Mouse (Mus musculus): ENCODE measurements around the gene Eef1a2.

Gene Eef1a2

DNA sequence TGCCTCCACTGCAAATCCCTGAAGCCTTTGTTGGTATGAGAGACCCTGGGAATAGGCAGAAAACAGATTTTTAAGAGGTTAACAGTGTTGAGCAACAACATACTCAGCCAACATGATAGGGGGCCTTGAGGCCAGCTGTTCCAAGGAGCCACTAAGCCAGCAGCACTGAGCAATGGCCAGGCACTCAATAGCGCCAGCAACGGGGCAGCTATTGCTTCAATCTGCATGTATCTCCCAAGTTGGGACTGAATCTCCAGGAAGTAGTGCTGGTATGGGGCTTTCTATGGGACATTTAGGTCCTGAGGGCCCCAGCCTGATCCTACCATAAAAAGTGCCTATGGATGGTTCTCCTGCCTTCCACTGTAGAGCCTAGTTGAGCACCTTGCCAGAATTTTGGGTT lies 1.7 kb upstream of the Eef1a2 start:
- DNase-seq (ENCODE audit: low spot score): no peak

DNA sequence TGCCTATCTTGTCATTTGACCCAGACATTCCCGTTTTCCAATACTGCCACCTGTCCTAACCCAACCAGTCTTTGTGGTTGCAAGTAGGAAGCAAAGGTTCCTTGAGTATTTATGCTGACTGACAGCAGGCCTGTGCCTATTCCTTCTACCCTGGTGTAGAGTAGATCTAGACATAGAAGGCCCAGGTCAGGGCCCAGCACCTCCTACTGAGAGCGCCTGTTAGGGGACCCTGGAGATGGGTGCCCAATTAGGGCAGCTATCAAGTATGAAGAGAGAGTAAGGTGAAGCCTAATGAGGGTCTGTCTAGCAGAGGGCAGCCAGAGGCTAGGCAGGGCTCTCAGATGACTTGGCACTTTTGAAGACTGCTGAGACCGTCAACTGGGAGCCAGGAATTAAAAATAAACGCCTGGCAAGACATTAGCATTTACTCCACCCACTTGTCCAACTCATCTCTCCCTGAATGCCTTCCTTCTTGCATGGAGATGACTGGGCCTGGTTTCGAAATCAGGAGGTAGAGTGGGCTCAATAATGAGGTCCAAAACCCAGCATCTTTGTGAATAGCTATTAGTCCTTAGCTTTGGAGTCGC lies 995 bp upstream of the Eef1a2 start:
- no peak for DNase-seq (ENCODE audit: low spot score)

DNA sequence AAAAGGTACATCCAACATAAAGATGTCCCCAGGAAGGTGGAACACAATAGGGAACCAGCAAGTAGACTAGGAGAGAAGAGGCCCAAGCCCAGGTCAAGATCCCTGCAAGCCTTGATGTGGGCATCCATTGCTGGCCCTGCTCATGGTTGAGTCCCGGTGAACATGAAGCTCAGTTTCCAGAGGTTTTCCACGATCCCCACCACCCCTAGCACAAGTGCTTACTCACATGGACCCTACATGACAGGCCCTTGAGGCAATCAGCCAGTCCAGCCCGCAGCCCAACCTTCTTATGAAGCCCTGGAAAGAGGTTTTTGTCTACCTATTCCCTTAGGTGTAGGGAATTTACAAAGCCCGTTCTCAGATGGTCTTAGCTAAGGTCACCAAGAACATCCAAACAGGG lies 366 bp upstream of the Eef1a2 start:
- no peak for DNase-seq (ENCODE audit: low spot score)

DNA sequence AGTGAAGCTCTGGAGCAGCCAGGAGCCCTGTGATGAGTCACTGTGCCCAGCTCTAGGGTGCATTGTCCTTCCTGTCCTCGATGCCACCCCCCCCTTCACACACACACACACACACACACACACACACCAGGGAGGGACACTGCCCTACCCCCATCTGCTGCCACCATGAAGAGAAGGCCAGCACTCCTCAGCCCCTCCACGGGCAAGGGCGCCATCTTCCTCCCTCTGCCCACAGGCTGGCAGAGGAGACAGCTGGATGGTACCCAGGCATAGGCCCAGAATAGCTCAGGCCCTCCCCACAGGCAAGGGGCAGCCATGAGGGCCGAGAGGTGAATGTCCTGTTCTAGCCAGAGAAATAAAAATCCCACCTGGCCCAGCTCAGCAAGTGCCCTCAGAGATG lies 1.0 kb downstream of the Eef1a2 start:
- DNase-seq (ENCODE audit: low spot score): no peak

DNA sequence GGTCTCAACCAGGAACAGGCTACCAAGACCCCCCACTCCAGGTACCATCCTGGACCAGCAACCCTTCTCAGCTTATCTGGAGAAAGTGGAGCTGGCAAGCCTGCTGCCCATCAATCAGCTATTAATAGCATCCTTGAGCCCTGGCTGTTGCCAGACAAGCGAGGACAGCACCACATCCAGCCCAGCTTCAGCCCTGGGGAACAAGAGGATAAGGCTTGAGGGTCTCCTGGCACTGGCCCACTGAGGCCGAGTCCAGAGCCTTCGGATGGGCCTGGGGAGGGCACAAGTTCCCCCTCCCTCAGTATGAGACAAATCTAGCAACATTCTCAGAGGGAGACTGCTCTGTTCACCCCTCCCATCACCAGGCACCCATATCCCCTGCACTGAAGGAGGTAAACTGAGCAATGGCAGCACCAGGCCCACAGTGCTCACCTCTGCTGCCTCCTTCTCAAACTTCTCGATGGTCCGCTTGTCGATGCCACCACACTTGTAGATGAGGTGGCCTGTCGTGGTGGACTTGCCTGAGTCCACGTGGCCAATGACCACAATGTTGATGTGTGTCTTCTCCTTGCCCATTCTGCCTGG lies 1.9 kb downstream of the Eef1a2 start:
- DNase-seq (ENCODE audit: low spot score): no peak

DNA sequence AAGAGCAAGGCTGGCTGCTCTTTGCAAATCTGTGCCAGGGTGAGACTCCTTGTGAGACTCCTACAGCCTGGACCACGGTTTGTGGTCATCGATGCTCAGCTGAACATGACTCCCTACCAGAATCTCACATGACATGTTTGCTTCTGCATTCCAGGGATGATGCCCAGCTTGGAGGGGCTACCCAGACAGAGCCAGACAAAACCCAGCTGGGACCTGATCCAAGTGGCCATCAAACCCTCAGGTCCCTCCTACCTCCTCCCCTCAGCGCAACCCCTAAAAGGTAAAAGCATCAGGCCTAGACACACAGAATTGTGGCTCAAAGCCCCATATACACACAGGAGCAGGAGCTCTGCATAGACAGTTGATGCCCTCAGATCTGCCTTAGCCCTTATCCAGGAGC lies 2.5 kb downstream of the Eef1a2 start:
- DNase-seq (ENCODE audit: low spot score): no peak

- peak; percentile 14 for DNase-seq (ENCODE audit: low spot score)
Observed at GRCm38 (mm10) chr2:181153837-181154236, 3.0 kb downstream of the Eef1a2 start.

GRCm38 (mm10) chr2:181153131-181153530 lies 3.7 kb downstream of the Eef1a2 start:
- DNase-seq (ENCODE audit: low spot score): no peak

- no peak for DNase-seq (ENCODE audit: low spot score)
Observed at GRCm38 (mm10) chr2:181152701-181153100, 4.1 kb downstream of the Eef1a2 start.

DNA sequence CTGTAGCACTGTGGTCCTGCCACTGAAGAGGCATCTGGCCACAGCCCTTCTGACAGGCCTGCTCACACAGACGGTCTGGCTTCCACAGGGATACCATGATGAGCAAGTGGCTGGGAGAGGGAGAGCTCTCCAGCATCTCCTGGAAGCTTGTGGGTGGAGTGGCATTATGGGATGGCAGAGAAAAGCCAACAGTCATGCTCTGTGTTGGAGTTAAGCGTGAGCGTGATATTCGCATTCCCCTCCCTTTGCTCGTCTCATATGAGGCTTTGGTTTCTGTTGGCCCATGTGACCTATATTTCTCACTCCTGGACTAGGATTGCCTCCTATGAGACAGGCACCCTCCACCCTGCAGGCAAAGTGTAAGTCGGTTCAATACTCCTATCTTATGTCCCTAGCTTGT lies 6.5 kb downstream of the Eef1a2 start:
- no peak for DNase-seq (ENCODE audit: low spot score)

DNA sequence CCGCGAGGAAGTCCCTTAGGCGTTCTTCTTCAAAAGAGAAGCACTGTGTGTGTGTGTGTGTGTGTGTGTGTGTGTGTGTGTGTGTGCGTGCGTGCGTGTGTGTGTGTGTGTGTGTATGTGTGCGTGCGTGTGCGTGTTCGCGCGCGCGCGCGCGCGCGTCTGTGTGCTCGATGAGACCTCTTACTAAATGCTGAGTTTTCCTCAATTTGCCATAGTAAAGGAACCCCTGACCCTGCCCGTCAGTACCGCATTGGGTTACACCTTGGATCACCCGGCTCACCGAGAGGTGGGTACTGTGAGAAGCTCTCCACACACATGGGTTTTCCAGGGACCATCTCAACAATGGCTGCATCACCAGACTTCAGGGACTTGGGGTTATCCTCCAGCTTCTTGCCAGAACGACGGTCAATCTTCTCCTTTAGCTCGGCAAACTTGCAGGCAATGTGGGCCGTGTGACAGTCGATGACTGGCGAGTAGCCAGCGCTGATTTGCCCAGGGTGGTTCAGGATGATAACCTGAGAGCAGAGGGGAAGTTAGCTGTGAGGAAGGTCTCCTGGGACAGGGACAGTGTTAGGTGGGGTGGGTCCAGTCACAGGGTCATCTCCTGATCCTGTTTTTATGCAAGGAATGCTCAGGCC lies 8.4 kb downstream of the Eef1a2 start:
- no peak for DNase-seq (ENCODE audit: low spot score)

GRCm38 (mm10) chr2:181147546-181148317 lies 9.1 kb downstream of the Eef1a2 start:
- peak; percentile 13 for DNase-seq (ENCODE audit: low spot score)

- DNase-seq (ENCODE audit: low spot score): no peak
Observed at GRCm38 (mm10) chr2:181146976-181147545, 9.8 kb downstream of the Eef1a2 start.

- DNase-seq (ENCODE audit: low spot score): no peak
Observed at GRCm38 (mm10) chr2:181144675-181145074, 12.1 kb downstream of the Eef1a2 start.

GRCm38 (mm10) chr2:181143509-181144276 lies 13.1 kb downstream of the Eef1a2 start:
- no peak for DNase-seq (ENCODE audit: low spot score)

GRCm38 (mm10) chr2:181142703-181143135 lies 14.1 kb downstream of the Eef1a2 start:
- DNase-seq (ENCODE audit: low spot score): no peak

GRCm38 (mm10) chr2:181139641-181140193 lies 17.1 kb downstream of the Eef1a2 start:
- no peak for DNase-seq (ENCODE audit: low spot score)

DNA sequence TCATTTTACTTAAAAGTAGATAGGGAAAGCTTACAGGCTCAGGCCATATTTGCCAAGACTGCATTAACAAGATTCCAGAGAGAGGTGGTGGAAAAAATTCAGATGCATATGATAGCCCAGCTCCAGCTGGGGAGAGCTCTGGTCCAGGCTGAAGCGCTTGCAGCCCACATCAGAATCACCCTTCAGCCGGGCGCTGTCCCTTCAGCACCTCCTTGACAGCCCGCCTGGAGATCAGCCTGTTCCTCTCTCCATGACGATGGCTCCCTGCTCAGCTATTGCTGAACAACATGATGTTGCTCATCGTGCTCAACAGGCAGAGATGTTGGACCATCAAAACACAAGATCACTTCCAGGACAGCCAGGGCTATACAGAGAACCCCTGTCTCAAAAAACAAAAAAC lies 19.9 kb downstream of the Eef1a2 start:
- peak; percentile 18 for DNase-seq (ENCODE audit: low spot score)

DNA sequence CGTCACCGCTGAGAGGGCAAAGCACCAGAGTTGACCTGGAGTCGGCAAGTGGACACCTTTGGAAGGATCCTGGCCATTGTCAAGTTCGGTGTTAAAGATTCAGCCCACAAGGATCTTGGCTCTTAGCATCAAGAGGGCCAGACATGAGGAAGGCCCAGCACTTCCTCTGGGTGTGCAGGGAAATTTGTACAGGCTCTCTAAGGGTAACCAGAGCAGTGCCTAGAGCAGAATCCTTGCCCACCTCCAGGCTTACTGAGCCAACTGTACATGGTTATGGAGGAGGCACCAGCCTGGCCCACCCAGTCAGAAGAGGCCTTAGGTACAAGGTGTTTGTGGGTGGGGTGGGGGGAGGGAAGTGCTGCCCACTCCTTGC lies 21.4 kb downstream of the Eef1a2 start:
- no peak for DNase-seq (ENCODE audit: low spot score)

- no peak for DNase-seq (ENCODE audit: low spot score)
Observed at GRCm38 (mm10) chr2:181134591-181135445, 22.0 kb downstream of the Eef1a2 start, which contains the start of gene Kcnq2. Kcnq2 (minus strand) TSS chr2:181135300.
